Mouse (Mus musculus) embryo, embryonic 11.5 days (tissue): ENCODE measurements around the gene Arhgdig.
A peak's percentile ranks its signal among the peaks of the same experiment; 100 is the strongest.

ENCODE experiments used
- DNase-seq: peaks from one replicate; pipeline ENCODE4 v3.0.0-alpha.2; 2012; ENCODE audit warnings: low read depth, low spot score

Arhgdig gene

DNA sequence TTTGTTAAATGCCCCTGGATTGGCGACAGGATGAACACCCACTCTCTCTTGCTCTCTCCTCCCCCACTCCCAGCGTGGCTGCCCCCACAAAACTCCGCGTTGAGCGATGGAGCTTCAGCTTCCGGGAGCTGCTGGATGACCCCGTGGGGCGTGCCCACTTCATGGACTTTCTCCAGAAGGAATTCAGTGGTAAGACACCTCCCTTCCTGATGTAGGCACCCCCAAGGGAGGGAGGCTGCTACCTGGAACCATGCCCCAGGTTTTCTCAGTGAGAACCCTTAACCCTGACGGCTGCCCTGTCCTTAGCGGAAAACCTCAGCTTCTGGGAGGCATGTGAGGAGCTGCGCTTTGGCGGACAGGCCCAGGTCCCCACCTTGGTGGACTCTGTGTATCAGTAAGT, at the start of gene Arhgdig:
Gene Arhgdig, minus strand, starts transcription at position 101 of the 400 bp plus-strand sequence.
- DNase-seq: no peak

DNA sequence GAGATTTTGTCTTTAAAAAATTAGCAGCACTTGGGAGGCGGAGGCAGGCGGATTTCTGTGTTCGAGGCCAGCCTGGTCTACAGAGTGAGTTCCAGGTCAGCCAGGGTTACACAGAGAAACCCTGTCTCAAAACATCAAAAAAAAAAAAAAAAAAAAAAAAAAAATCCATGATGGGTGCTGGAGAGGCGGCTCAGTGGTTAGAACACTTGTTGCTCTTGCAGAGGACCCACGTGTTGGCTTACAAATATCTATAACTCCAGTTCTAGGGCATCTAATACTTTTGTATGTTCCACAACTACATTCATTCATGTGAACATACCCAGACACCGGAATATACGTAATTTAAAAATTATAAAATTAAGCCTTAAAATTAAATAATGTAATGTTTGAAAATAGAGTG, 47.7 kb upstream of the Arhgdig start:
- no peak for DNase-seq

DNA sequence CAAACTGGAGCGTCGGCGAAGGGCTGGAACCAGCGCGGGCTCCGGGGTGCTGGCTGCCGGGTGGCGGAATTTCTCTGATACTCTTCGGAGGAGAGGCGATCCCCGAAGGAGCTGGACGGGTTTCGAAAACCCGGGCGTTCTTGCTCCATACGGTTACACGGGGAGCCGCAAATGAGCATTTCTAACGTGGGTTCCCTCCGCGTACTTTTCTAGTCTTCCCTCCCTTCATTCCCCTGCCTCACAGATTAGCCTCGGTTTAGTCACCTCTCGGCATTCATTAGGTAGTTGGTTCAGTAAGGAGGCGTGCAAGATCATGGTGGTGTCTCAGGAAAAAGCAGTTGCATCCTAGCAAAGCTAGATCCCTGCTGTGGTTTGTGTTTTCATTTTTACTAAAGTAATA, 45.8 kb upstream of the Arhgdig start:
- DNase-seq: no peak

DNA sequence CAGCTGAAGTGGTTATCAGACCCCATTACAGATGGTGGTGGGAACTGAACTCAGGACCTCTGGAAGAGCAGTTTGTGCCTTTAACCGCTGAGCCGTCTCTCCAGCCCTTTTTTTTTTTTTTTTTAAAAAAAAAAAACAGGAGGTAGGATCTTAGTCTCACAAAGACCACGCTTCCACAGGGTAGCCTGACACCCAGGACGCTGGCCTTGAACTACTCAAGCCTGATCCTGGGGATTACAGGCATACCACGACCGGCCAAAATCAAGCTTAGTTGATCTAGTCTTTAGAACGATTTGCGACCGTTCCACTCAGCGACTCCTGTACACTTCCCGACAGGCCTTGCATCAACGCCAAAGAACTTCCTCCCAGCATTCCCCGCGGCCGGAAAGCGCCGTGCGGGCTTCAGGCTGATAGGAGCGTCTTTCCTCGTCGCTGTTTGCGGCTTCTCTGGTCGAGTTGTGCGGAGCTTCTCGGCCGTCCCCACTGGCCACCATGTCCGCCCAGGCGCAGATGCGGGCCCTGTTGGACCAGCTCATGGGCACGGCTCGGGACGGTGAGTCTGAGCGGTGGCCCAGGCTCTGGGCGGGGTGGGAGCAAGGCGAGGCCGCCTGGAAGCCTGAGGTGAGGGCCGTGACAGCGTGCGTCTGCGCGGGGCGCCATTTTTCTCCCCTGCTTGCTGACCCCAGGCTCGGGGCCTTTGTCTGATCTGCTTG, 45.1 kb upstream of the Arhgdig start, which contains the start of gene Luc7l:
Gene Luc7l, plus strand, starts transcription at position 358 of the 713 bp plus-strand sequence.
- peak; percentile 88 for DNase-seq

DNA sequence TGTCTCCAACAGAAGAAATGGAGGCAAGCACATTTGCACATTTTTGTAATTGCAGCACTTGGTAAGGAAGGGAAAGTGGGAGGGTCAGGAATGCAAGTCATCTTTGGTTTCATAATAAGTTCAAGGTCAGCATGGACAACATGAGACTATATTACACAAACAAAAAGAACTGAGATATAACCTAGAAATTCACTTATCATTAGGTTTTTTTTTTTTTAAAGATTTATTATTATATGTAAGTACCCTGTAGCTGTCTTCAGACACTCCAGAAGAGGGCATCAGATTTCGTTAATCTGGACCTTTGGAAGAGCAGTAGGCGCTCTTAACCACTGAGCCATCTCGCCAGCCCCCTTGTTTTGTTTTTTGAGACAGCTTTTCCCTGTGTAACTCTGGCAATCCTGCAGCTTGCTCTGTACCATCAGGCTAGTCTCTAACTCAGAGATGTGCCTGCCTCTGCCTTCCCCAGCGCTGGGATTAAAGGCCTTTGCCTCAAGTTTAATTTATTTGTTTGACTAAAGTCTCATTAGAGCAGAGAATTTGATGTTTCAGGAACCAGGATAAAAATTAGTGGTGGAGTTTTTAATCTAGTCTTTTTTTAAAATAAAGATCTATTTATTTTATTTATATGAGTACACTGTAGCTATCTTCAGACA, 44.4 kb upstream of the Arhgdig start:
- DNase-seq: no peak

DNA sequence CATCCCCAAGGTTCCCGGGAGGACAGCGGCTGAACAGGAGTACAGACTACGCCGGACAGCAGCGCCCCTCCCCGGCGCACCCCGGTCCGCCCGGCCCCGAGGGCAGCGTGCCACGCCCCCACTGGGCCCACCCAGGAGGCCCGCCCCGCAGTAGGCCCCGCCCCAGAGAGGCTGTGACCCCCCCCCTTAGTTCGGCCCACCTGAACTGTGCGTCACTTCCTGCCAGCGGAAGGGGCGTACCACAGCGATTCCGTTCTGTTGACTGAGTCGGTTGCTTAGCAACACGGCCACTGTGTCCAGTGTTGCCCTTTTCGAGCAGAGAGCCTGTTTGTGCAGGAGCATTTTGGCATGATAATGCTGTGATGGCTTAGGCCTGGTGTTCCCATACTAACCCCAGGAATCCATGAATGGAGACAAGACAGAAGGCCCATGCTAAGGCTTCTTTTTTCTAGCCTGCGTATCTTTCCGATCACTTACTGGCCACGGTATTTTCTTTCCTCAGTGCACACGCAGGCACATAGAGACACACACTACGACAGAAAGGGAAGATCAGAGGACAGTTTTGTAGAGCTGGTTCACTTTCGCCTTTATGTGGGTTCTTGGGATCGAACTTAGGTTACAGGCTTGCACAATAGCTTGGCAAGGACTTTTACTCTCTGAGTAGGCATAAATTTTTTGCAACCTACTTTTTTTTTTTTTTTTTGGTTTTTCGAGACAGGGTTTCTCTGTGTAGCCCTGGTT, 36.7 kb upstream of the Arhgdig start, which contains the start of gene Fam234a:
Gene Fam234a, minus strand, starts transcription at position 142 of the 741 bp plus-strand sequence.
- DNase-seq: peak; percentile 93

DNA sequence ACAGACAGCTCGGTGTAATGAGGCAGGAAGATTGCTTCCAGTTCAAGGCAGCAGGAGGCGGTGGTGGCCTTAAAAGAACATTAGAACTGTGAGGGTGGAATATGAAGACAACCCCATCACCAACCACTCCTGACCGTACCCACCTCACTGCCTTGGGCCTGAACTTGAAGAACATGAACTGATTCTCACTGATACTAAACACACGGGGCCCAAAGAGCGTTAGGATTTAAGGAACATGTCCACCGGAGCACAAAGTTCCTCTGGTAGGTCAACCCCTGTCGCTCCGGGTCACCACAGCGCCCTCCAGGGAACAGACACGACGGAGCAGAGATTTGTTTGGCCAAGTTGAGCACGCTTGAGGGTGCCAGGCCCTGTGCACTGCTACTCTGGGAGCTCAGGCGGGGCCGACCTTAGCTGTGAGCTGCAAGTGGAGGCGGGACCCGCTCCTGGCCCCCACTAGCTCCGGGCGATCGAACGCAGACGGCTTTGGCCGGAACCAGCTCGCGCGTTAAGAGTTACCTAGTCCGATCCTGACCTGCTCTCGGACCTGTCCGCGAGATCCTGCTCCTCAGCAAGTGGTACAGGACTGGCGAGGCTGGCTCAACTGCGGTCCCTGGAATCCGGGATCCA, 36.0 kb upstream of the Arhgdig start:
- DNase-seq: no peak

DNA sequence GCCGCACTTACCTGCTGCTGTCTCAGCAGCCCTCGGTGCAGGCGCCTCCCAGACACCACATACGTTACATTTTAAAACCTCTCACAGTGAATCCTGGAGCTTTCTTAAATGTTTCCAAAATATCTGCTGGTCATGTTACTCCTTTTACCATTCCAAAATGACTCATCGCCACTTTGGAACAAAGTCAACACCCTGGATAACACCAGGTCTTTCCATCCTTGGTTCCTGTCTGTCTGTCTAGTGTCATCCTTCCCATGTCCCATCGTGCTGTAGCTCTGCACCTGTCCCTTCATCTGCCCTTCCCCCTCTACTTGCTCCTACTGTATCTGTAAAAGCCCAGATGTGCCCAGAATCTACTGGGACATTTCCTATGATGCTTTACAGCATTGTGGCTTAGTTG, 33.4 kb upstream of the Arhgdig start:
- no peak for DNase-seq

DNA sequence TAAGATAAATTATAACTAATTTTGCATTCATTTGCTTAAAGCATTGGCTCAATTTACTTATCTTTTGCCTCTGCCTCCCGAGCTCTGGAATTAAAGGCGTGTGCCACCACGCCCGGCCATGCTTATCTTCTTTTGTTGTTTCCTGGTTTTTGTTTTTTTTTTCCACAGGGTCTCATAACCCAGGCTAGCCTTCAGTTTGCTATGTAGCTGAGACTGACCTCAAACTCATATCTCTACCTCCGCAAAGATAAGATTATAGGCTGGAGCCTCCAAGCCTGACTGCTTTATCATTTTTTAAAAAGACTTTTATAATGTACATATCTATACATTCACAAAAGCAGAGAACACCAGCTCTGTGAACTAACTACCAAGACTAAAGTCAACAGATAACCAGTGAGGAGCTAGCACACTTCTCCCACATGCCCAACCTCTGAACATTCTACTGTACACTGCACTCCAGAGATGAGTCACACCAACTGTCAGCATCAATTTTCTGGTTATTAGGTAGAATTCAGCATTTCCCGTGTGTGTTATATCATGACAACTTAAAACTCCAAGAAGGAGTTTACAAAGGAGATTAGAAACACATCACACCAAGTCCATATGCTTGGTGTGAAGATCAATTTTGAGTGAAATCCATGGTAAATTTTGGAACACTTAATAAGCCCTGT, 32.7 kb upstream of the Arhgdig start:
- DNase-seq: no peak

DNA sequence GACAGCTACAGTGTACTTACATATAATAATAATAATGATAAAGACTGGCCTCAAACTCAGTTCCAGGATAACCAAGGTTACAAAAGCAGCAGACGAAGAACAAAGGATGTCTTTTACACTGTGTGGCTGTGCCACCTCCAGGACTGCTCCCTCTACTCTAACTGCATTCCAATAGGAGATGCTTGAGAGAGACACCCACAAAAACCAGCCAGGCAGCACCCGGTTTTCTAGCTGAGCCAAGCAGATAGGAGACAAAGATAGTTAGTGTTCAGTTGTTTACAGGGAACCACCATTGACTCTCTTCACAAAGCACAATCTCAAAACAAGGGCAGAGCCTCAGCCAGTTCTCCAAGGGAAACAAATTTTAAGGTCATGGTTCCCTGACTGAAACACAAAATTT, 32.0 kb upstream of the Arhgdig start:
- no peak for DNase-seq

DNA sequence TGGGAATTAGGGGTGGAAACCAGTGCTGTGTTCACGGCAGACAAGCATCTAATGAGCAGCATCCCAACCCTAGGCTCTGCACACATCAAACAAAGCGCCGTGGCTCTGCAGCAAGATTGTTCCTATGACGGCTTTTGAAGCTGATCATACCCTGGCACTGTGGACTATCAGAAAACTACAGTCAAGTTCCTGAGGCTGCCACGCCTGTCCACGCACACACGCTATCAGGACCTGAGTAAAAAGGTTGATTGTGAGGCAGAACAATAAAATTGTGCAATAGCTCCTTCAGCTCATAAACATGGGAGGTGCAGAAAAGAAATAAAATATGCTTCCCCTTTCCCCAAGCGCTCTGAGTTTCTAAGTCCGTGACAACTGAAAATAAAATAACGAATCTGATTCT, 30.1 kb upstream of the Arhgdig start:
- DNase-seq: no peak

DNA sequence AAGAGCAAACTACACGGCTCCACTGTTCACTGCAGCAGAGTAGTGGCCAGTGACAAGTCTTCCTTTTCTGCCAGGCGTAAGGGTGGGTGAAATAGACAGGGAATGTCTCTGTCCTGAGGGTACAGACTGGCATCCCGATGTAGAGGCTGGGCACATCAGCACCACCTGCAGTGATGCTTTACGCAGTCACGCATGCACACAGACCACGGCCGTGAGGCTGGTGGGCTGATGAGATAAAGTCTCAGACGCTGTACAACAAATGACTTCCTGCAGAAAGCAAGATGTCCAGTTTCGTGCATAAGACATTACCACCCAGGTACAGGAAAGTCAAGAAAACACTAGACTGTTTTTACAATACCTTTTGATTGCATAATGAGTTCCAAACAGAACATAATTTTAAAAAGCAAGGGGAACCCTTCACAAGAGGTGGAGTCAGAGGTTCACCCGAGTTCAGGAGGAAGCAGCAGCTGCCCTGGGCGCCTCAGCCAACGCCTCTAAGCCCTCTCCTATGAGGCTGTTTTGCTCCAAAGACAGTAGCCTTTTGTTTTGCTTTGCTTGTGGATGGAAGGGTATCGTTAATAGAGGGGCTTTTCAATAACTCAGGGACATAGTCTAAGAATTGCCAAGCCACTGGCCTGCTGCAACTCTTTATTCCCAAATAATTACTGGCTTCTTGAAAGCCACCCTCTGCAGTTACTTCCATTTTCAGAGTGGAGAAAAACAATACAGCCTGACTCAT, 27.7 kb upstream of the Arhgdig start:
- DNase-seq: no peak

DNA sequence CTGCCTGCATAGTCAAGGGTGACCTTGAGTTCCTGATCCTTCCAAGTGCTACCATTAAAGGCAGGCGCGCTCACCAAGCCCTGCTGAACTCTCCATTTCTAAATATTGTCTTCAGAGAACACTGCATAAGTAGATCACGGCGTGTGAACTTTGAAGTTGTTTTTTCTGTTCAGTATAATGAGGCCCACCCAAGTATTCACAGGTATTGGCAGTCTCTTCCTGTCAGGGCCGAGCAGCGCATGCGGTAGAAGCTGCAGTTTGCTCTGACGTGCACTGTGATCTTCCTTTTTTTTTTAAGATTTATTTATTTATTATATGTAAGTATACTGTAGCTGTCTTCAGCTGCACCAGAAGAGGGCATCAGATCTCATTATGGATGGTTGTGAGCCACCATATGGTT, 26.8 kb upstream of the Arhgdig start:
- DNase-seq: no peak

DNA sequence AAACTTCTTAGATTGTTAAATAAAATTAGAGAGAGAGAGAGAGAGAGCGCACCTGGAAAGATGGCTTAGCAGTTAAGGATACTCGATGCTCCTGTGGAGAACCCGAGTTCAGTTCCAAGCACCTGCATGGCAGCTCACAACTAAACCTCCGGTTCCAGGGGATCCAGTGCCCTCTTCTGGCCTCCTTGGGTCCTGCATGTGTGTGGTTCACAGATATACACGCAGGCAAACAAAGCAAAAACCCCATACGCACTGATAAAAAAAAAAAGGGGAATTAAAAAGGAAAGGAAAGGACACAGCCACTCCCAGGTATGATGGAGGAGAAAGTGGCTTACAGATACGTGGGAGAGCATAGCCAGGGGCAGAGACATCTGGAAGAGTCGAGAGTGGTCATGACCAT, 25.3 kb upstream of the Arhgdig start:
- DNase-seq: no peak

DNA sequence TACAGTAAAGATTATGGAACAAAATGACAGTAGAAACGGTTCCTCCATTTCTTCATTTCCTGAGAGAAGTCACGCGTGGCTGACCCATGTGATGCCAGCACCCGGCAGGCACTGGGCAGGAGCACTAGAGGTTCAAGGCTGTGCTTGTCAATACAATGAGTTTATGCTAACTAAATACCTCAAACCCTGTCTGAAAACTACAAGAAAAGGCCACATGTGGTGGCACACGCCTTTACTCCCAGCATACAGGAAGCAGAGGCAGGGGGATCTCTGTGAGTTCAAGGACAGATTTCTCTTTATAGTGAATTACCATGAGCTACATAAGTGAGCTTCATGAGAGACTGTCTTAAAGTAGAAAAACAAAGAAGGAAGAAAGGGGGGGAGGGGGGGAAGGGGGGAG, 23.6 kb upstream of the Arhgdig start:
- DNase-seq: no peak

DNA sequence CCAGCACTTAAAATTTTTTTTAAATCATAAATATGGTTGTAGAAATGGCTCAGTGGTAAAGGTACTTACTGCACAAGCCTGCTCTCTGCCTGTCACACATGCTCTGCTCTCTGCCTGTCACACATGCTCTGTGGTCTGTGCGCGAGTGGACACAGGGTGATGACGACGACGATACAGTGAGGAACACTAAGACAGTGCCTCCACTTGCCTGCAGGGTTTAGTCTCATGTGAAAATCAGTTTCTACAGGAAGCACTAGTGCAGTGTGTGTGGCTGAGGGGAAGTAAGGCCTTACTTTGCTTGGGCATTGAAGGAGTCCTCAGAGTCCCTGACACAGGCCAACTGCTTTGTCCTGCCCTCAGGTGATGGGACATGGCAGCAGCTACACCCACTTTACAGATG, 22.2 kb upstream of the Arhgdig start:
- no peak for DNase-seq

DNA sequence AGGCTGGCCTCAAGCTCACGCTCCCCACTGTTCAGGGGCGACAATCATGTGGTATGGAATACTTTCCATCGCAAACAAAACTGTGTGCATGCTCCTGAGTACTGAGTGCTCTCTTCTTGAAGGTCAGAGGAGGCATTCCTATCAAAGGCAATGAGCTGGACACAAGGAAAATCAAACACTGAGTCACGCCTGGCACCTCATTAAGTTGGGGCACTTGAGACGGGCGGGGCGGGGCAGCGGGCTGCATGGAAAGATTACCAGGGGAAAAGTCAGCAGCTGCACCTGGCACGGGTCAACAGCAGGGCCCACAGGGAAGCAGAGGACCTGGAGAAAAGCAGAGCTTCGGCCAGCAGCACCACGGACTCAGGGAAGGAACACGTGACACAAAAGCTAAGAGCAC, 17.6 kb upstream of the Arhgdig start:
- no peak for DNase-seq

DNA sequence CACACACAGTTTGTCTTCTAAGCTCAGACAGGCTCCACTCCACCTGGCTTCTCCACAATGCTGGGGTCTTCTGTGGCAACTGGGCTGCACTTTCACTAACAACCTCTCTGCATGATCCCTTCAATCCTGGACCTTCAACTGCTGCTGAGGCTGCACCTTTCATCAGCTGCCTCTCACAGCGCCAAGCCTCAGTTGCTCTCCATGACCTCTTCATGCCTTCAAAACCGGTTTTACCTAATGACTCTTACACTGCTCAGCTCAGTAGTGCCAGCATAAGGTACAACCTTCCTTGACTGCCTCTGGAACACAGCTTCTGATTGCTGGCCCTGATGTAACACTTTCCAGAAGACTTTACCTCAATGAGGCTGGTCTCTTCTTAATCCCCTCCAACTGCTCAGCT, 13.9 kb upstream of the Arhgdig start:
- no peak for DNase-seq

DNA sequence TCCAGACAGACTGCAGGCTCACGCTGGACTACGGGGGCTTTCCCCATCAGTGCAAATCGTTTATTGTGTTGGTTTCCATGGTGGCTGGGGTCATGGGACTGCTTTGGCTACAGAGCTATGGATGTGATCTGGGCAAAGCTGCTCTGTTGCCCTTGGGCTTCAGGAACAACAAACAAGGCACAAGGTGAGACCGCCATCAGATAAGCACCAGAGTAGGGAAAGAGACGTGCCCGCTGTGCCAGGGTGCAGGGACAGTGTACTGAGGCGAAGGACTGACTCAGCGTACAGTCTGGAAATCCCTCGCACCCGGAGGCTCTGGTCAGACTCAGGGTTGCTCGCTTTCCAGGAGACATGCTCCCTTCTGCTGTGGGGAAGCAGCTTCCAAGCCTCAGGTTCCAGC, 5.1 kb upstream of the Arhgdig start:
- no peak for DNase-seq

DNA sequence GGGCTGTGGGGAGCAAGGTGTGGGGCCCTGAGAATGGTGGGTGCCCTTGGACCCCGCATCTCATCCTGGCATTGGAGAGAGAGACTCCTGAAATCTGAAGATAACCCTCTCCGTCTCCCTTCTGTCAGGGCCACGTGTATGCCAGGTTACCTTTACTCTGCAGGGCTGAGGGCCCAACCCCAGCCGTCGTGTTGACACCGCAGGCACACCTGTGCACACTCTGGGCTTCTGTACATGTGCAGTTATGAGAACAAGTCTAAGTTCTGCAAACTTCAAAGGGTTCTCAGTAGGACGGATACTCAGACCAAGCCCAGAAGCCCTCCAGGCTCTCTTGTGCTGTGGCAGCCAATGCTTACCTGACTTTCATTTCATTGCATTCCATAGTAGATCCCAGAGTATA, 4.7 kb upstream of the Arhgdig start:
- DNase-seq: no peak

DNA sequence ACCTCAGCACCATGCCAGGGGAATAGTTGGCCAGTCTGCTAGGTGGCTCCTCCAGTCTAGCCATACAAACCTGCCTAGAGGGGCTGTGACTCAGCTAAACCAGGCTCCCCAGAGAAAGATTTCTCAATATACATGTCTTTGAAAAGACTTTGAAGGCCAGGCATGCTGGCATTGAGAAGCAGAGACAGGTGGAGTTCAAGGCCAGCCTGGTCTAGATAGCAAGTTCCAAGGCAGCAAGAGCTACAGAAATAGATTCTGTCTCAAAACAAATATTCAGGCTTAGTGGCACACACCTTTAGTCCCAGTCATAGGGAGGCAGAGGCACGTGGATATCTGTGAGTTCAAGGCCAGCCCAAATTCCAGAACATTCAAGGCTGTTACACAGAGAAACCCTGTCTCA, 1.2 kb downstream of the Arhgdig start:
- no peak for DNase-seq
